In genomic region chr2:65285380-65285779, GRCm38 (mm10) we compare ENCODE assay signal across 9 mouse cellular contexts. TPM values are rescaled to one million over a fixed set of nuclear protein-coding genes. Genes with fewer than 3 reads are reported as not detected.
A peak's percentile ranks its signal among the peaks of the same experiment; 100 is the strongest.
DNase-seq lines count a peak whose midpoint lies in the region; ATAC-seq and TF ChIP-seq lines count a peak whose summit lies in the region.
"Had no signal": no experiment of that assay in that cellular context is flagged by ENCODE, and none has a peak within 500 bp of the region (broad histone marks: within the 10 kb centered on the region; RNA-seq: fewer than 3 reads in every experiment).

No protein-coding gene starts in this region.

- H3K9me3 ChIP-seq in kidney, embryonic 14.5 days (ENCODE audit: control insufficient read depth, low read length): no peaks in the 10 kb centered on the region
- H3K9me3 ChIP-seq in forebrain, postnatal 0 days (ENCODE audit: low read length): no peaks in the 10 kb centered on the region
- H3K9me3 ChIP-seq: neural tube, embryonic 12.5 days had no signal

- no peak for TF ChIP-seq POLR2A in thymus, adult 2 months (IDR thresholded peaks at IDR 0.05; ENCODE audit: control insufficient read depth, extremely low read depth, insufficient read depth, low read length, poor library complexity)

- peaks cover 6% of the 10 kb centered on the region; the same call in 1 of the 2 replicates for H3K4me1 ChIP-seq in kidney, embryonic 14.5 days (ENCODE audit: control insufficient read depth, insufficient read depth, low read length)
- no peaks in the 10 kb centered on the region for H3K4me1 ChIP-seq in forebrain, postnatal 0 days (ENCODE audit: insufficient read depth)
- no peaks in the 10 kb centered on the region for H3K4me1 ChIP-seq in thymus, adult 2 months (replicated peaks; ENCODE audit: control insufficient read depth, insufficient read depth, low read length)
- H3K4me1 ChIP-seq: neural tube, embryonic 12.5 days had no signal

- no peaks in the 10 kb centered on the region for H3K27me3 ChIP-seq in kidney, embryonic 14.5 days (ENCODE audit: control insufficient read depth, insufficient read depth, low read length)
- no peaks in the 10 kb centered on the region for H3K27me3 ChIP-seq in forebrain, postnatal 0 days (ENCODE audit: insufficient read depth, low read length)
- H3K27me3 ChIP-seq in thymus, adult 2 months (ENCODE audit: control insufficient read depth, insufficient read depth, low read length): no peaks in the 10 kb centered on the region
- H3K27me3 ChIP-seq: neural tube, embryonic 12.5 days had no signal

- ATAC-seq in kidney, embryonic 14.5 days (ENCODE audit: low FRiP score, low TSS enrichment): no peak
- ATAC-seq in forebrain, postnatal 0 days: peak; percentile 36

- peak; percentile 22 for DNase-seq in kidney, adult 11 months
- DNase-seq in urinary bladder, adult 18-20 months (ENCODE audit: low spot score in 2 of 2): peak; percentile 14 to 25
- DNase-seq in urinary bladder, adult 2 months (ENCODE audit: low spot score): no peak
- DNase-seq in forebrain, postnatal 0 days: peak; percentile 14
- peak; percentile 15 for DNase-seq in telencephalon, adult 2 months (ENCODE audit: low read depth, low spot score)
- DNase-seq in thymus, adult 2 months: no peak
- DNase-seq in right cerebral cortex, postnatal 36 days (ENCODE audit: low spot score in 2 of 2): no peak

- no peak overlapping the region for H3K27ac ChIP-seq in kidney, embryonic 14.5 days (ENCODE audit: low read depth, low read length)
- H3K27ac ChIP-seq in forebrain, postnatal 0 days (ENCODE audit: low read depth, low read length): no peak overlapping the region
- no peak overlapping the region for H3K27ac ChIP-seq in thymus, adult 2 months (ENCODE audit: control insufficient read depth, insufficient read depth, low read length)
- H3K27ac ChIP-seq: neural tube, embryonic 12.5 days had no signal

- no peaks in the 10 kb centered on the region for H3K36me3 ChIP-seq in kidney, embryonic 14.5 days (ENCODE audit: control insufficient read depth, insufficient read depth, low read length)
- no peaks in the 10 kb centered on the region for H3K36me3 ChIP-seq in forebrain, postnatal 0 days (ENCODE audit: insufficient read depth)
- no peaks in the 10 kb centered on the region for H3K36me3 ChIP-seq in thymus, adult 2 months (ENCODE audit: control insufficient read depth, insufficient read depth, low read length)
- H3K36me3 ChIP-seq: neural tube, embryonic 12.5 days had no signal

- no peak overlapping the region for H3K4me3 ChIP-seq in kidney, embryonic 14.5 days (ENCODE audit: low read length)
- H3K4me3 ChIP-seq in forebrain, postnatal 0 days (ENCODE audit: low read depth, low read length): no peak overlapping the region
- H3K4me3 ChIP-seq in thymus, adult 2 months (ENCODE audit: control insufficient read depth, insufficient read depth, low read length): no peak overlapping the region
- H3K4me3 ChIP-seq: neural tube, embryonic 12.5 days had no signal

- TF ChIP-seq CTCF in forebrain, postnatal 0 days (IDR thresholded peaks at IDR 0.05; ENCODE audit: low read depth): no peak
- no peak for TF ChIP-seq CTCF in thymus, adult 2 months (IDR thresholded peaks at IDR 0.05; ENCODE audit: borderline replicate concordance, control insufficient read depth, extremely low read depth, insufficient read depth, low read length, poor library complexity)

- WGBS in kidney, embryonic 14.5 days: 43% methylated on average over 3 of the region's 3 CpGs
- WGBS in forebrain, postnatal 0 days: 27% methylated on average over 3 of the region's 3 CpGs
- WGBS in thymus, adult 2 months: 76% methylated on average over 3 of the region's 3 CpGs

- no peak overlapping the region for H3K9ac ChIP-seq in kidney, embryonic 14.5 days (ENCODE audit: low read depth, low read length)
- H3K9ac ChIP-seq in forebrain, postnatal 0 days: no peak overlapping the region
- H3K9ac ChIP-seq: neural tube, embryonic 12.5 days had no signal

- H3K4me2 ChIP-seq in kidney, embryonic 14.5 days (replicated peaks; ENCODE audit: low read depth, low read length): no peak overlapping the region
- no peak overlapping the region for H3K4me2 ChIP-seq in forebrain, postnatal 0 days (ENCODE audit: low read depth)
- H3K4me2 ChIP-seq: neural tube, embryonic 12.5 days had no signal

RNA-seq across cellular contexts. Expression of gene Cobll1, which starts 46.2 kb away (rescaled TPM):
- 11.4 and 24.7 TPM in 2 replicates for polyA plus RNA-seq in kidney, embryonic 14.5 days (2014; fragmentation: Nextera tagmentation; extraction: Ambion mirVana)
- 19.0 and 20.9 TPM in 2 replicates for polyA plus RNA-seq in urinary bladder, adult 2 months (2012; rRNA removed)
- total RNA-seq in forebrain, postnatal 0 days (2014; rRNA removed): 2.3 and 3.6 TPM in 2 replicates
- 1.5 and 3.2 TPM in 2 replicates for polyA plus RNA-seq in forebrain, postnatal 0 days (2015; fragmentation: Nextera tagmentation; extraction: Ambion mirVana)
- polyA plus RNA-seq in thymus, adult 2 months (2012; rRNA removed): 2.9 and 3.5 TPM in 2 replicates

Comparison
In these comparisons a context has a peak if more than half of its experiments do, and no peak if none do; other contexts are left out.
1. DNase-seq: peak in kidney, adult 11 months (single experiment), urinary bladder, adult 18-20 months (2 of 2), forebrain, postnatal 0 days (single experiment) and telencephalon, adult 2 months (single experiment); none in urinary bladder, adult 2 months (single experiment), thymus, adult 2 months (single experiment) and right cerebral cortex, postnatal 36 days (0 of 2).